Mouse (Mus musculus) hindlimb bud, embryonic 11.5 days (tissue): ENCODE measurements around the gene Pla2g2c.

Experiments
- DNase-seq: peaks from one replicate; pipeline ENCODE4 v3.0.0-alpha.2; 2012; ENCODE audit warnings: low read depth, low spot score; ENCODE audit errors: extremely low spot score

The Pla2g2c gene

DNA sequence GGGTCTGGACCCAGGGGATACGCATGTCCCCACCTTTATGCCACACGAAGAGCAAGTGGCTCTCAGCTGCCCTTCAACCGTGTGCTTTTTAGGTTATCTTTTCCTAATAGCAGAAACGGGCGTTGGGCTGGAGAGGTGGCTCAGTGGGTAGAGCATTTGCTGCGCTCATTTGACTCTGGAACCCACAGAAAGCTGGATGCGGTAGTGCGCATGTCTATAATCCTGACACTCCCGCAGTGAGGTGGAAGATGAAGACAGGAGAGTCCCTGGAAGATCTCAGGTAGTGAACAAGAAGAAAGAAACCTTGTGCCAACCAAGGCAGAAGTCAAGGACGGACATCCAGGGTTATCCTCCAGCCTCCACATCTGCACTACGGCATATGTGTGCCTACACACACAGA, 15.3 kb upstream of the Pla2g2c start:
- no peak for DNase-seq

DNA sequence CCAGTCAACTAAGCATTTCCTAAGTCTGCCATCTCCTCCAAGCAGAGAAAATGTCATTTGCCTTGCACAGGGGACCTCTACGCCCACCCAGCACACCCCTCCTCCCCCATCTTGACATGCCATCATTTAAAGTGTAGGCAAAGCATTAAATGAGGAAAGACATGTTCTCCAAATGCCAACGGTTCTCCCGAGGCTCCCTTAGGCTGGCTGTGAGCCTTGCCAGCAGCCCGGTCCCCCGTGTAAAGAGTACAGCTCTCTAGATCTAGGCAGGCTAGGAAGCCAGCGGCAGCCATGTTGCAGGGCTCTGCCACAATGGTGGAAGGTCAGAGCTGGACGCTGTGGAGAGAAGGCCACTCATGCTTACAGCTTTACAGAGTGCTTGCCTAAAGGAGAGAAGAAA, 14.6 kb upstream of the Pla2g2c start:
- DNase-seq: no peak

GRCm38 (mm10) chr4:138710633-138711032, 14.0 kb upstream of the Pla2g2c start:
- DNase-seq: no peak

GRCm38 (mm10) chr4:138711051-138711820, 13.4 kb upstream of the Pla2g2c start:
- DNase-seq: no peak

DNA sequence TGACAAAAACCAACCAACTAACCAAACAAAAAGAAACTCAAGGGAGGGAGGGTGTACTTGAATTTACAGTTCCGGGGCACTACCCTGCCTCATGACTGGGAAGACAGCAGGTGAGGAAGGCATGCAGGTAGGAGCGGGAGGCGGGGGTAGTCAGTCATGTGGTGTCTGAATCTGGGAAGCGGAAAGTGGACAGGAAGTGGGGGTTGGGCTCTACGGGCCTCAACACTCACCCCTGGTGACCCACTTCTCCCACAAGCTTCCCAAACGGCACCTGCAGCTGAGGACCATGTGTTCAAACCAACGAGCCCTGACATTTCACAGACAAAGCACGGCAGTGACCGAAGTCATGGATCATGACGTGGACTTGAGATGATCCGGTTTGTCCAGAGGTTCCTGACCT, 12.5 kb upstream of the Pla2g2c start:
- DNase-seq: no peak

- no peak for DNase-seq
These were observed 12.0 kb upstream of the Pla2g2c start for GRCm38 (mm10) chr4:138712621-138713020.

DNA sequence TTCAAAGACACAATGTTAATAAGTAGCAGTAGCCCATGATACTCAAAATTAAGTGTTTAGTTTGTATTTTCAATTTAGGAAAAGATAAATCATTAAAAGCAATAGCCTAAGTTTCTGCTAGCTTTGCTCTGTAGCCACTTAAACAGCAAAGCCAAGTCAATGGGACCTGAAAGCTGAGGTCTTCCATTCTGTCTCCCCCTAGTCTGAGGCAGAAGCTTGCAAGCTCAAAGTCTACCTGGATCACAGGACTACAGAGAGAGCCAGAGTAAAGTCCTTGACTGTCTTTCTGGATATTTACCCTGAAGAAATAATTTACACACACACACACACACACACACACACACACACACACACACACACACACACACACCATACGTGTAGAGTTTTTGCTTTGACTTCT, 10.4 kb upstream of the Pla2g2c start:
- DNase-seq: no peak

GRCm38 (mm10) chr4:138716697-138717096, 7.9 kb upstream of the Pla2g2c start:
- no peak for DNase-seq

- no peak for DNase-seq
These were observed 5.9 kb upstream of the Pla2g2c start for GRCm38 (mm10) chr4:138718586-138719263.

- no peak for DNase-seq
These were observed 5.4 kb upstream of the Pla2g2c start for GRCm38 (mm10) chr4:138719264-138719596.

DNA sequence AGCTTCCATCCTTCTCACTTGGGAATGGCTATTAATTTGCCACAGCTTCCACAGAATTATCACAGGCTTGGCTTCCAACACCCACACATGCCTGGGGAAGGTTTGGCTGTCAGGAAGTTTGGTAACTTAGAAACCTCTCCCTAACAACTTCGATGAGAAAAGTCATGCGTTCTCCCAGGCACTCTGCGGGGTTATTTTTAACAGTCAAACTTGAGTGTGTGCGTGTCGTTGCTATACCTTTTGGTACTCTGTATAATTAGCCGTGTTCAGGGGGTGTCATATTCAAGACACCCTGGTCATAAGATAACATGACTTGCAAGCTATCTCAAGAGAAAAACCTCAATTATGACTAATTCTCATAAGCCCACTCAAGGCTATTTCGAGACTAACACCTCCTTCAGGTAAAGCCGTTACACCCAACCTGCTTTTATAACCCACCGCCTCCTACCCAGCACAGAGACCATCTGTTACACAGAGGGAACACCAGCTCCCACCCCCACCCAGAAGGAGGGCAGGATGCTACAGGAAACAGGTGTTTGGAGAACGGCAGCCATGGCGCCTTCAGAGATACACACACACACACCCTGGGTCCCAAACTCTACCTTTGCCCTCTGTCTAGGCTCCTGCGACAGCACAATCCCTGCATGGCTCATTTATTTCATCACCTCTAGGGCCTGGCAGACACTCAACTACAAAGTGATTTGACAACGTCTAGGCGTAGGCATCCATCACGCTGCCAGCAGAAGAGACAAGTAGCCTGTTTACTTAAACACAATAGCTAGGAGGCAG, 905 bp upstream of the Pla2g2c start:
- DNase-seq: no peak

DNA sequence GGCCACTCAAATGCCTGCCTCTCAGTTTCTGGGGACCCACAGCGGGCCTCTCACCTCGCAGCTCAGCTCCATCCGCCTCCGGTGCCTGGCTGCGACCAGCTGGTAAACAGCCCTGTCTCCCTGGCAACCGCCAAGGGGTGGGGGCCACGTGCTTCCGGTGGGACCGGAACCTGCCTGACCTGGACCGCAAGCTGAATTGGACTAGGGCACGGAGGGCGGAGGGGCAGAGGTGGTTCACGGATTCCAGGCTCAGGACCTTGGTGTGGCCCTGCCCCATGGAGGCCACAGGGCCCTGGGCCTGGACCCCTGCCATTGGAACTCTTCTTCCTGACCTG, 502 bp downstream of the Pla2g2c start:
- DNase-seq: no peak

DNA sequence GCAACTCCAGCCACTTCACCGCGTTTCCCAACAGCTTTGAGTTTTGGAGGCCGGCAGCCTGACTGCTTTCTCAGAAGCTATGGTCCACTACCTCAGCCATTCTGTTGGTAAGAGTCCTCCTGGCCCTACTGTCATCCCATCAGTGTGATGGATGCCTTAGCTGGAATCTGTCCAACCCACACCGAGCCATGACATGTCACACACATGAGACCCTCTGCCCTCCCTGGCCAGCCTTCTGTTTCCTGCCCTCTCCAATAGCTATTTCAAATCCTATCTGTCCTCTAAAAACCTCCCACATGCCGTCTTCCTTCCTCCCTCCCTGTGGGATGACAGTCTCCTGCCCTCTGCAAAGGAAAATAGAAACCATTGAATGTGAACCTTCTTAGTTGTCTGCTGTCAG, 1.2 kb downstream of the Pla2g2c start:
- DNase-seq: no peak

GRCm38 (mm10) chr4:138729018-138729703, 4.6 kb downstream of the Pla2g2c start:
- DNase-seq: no peak

DNA sequence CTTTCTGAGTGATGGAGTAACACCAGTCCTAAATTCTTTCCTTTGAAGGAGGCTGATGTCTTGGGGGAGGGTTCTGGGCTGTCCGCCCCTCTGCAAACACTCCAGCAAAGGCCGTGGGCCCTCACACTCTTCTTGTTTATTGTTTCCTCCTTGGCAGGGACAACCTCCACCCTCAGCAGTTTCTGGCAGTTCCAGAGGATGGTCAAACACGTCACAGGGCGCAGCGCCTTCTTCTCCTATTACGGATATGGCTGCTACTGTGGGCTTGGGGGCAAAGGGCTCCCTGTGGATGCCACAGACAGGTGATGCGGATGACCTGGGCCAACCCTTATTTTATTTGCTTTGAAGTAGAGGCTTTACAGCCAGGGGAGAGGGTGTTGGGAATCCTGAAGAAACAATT, 9.5 kb downstream of the Pla2g2c start:
- DNase-seq: no peak

- DNase-seq: no peak
These were observed 10.3 kb downstream of the Pla2g2c start for GRCm38 (mm10) chr4:138734863-138735262.

DNA sequence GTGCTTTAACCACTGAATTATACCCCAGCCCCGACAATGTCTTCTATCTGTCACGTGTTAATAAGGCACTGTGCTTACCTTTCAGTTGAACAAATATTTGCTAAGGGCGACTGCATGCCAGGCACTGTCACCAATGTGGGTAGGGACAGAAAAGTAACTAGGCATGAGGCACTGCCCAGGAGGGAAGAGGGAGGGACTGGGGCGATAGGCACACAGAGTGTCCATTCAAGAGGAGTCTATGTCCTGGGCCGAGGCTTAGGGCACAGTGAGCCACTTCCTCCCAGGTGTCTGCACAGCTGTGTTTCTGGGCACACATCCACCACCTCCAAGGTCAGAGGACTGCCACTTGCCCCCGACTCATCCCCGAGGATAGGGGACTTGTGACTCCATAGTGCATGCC, 12.4 kb downstream of the Pla2g2c start, which contains the start of gene Ubxn10:
Gene Ubxn10 (minus strand): TSS at position 137 of the 400 bp plus-strand sequence.
- no peak for DNase-seq

DNA sequence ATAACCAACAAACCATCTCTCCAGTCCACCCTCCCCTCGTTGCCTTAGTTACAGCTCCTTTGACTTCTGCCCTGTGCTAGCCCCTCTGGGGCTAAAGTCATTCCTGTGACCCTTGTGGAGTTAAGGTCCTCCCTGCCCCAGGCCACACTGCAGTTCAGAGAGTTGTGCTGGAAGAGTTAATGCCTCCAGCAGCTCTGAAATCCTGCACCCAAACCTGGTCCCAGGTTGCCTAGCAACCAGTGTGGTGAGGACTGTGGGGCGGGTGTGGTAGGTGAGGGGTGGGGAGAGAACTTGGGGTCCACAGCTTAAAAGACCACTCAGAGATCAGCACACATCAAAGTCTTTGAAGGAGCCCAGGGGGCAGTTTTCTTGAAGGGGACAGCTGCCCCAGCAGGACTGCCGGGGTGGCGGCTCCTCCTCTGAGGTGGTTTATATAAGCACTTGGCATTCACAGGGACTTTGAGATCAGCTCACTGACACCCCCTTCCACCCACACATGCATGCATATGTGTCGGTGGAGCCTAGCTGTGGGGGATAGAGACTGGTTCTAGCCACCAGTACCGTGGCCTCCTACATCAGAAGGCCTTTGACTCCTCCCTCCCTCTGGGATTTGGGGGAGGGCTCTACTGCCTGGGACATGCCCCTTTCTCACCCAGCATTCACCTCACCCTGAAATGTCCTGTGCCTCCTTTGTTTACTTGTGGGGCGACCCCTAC, 14.7 kb downstream of the Pla2g2c start:
- no peak for DNase-seq

DNA sequence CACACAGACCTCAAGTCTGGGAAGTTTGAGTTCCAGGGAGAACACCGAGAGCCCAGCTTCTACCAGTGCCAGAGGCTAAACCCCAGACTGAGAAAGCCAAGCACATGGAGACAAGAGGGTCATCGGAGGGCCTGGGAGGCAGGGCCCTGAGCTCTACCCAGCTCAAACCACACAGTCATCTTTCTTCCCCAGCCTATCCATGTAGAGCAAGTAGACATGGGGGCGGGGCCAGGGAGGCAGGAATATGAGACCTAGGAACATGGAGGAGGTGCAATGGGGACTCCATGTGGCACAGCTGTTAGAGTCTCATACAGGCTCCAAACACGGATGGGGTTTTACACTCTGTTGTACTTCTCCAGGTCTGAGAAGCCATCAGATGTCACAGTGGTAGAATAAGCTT, 21.3 kb downstream of the Pla2g2c start:
- DNase-seq: no peak

DNA sequence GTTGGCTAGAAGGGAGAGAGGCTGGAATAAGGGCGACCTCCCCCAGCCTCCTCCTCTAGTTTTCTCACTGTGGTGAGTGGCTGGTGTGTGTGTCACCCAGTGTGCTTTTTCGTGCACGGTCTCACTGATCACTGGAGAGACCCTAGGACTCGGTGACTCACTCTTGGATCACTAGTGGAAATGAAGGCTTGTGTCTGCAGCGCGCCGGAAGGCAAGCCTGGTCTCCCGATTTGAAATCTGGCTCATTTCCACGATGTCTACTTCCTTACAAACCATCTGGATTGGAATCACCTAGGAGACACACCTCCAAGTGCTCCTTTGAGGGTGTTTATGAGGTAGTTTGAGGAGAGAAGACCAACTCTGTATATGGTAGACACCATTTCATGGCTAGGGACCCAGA, 22.3 kb downstream of the Pla2g2c start:
- DNase-seq: no peak

DNA sequence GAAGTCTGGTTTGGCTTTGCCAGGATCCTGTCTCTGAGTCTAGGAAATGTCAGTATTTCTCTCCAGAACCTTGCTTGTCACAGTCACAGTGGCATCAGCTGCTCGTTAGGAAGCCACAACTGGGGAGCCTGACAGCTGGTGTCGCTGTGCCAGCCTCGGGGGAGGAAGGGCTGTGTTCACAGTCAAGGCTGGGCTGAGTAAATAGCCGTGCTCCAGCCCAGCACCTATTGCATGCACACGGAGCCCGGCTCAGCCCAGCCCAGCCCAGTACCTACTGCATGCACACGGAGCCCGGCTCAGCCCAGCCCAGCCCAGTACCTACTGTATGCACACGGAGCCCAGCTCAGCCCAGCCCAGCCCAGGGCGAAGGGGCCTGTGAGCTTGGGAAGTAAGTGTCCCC, 23.3 kb downstream of the Pla2g2c start:
- no peak for DNase-seq
